Mouse (Mus musculus) kidney, adult 2 months (tissue): ENCODE measurements around the gene D11Wsu47e.

ENCODE experiments used
- CTCF ChIP-seq: fragments of 200-500 bp; conservative IDR thresholded peaks from 2 replicates; pipeline ENCODE4 v1.5.1; 2011; ENCODE audit warnings: low read depth, mild to moderate bottlenecking, control low read depth, low read length, moderate library complexity, mixed read lengths; ENCODE audit not compliant: insufficient read depth, insufficient read length
- POLR2A ChIP-seq: fragments of 200-500 bp; IDR thresholded peaks from one replicate; pipeline ENCODE4 v1.6.1; 2011; ENCODE audit warnings: low read depth, low read length, control low read depth

DNA sequence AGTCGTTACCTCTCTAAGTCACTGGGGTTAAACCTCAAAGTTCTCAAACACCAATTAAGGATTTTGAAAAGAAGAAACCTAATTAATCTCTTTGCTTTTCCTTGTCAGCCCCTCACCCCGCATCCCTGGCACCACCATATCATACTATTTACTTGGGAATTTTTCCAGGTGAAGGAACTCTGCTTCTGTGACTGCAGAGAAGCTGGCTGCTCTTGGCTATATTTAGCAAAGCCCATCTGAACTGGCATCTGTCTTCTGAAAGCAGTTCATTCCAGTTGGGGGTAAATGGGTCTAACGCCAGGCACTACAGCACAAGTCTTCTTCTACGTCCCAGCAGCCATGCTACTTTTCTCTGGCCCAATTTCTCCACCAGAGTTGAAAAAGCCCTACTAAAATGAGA lies 10.6 kb upstream of the D11Wsu47e start:
- TF ChIP-seq CTCF (no peak), POLR2A (no peak)
